Mouse (Mus musculus) E14TG2a.4 (cell line): ENCODE data around the gene Cutc.

Experiments
- H3K27me3 ChIP-seq: 2 replicates; pipeline ENCODE4 v1.6.1; 2014; ENCODE audit warnings: low read length, control low read depth; ENCODE audit not compliant: insufficient read depth
- H3K36me3 ChIP-seq: 2 replicates; pipeline ENCODE4 v1.6.1; 2014; ENCODE audit warnings: low read length, control low read depth; ENCODE audit not compliant: insufficient read depth
- H3K4me1 ChIP-seq: replicated peaks from 2 replicates; pipeline ENCODE4 v1.6.1; 2014; ENCODE audit warnings: low read depth, low read length, control low read depth
- H3K4me3 ChIP-seq: replicated peaks from 2 replicates; pipeline ENCODE4 v1.5.1; 2014; ENCODE audit warnings: mild to moderate bottlenecking, low read length
- H3K9me3 ChIP-seq: 2 replicates; pipeline ENCODE4 v1.6.1; 2014; ENCODE audit warnings: low read length, control low read depth
- CTCF ChIP-seq: conservative IDR thresholded peaks from 2 replicates; pipeline ENCODE4 v1.5.1; 2014; ENCODE audit warnings: low read length
- NANOG ChIP-seq: IDR thresholded peaks from 2 replicates; pipeline ENCODE4 v1.6.1; 2014; ENCODE audit warnings: borderline replicate concordance, low read length, mixed read lengths
- POU5F1 ChIP-seq: IDR thresholded peaks from 2 replicates; pipeline ENCODE4 v1.6.1; 2014; ENCODE audit warnings: low read length, borderline replicate concordance

Gene Cutc

GRCm38 (mm10) chr19:43738409-43738808 lies 14.4 kb upstream of the Cutc start:
- H3K27me3 ChIP-seq = no peaks in the 10 kb centered on the region
- no peak for TF ChIP-seq NANOG
- no peak for TF ChIP-seq CTCF
- no peak for TF ChIP-seq POU5F1

GRCm38 (mm10) chr19:43743401-43743800 lies 9.4 kb upstream of the Cutc start:
- Histone ChIP-seq H3K4me3 (no peak overlapping the region), H3K36me3 (peaks cover 96% of the 10 kb centered on the region), H3K4me1 (peaks cover 11% of the 10 kb centered on the region; the same call in 1 of the 2 replicates), H3K27me3 (no peaks in the 10 kb centered on the region), H3K9me3 (no peaks in the 10 kb centered on the region)
- TF ChIP-seq POU5F1 (no peak), CTCF (no peak), NANOG (no peak)

More at GRCm38 (mm10) chr19:43738409-43738808, 14.4 kb upstream of the Cutc start:
- Histone ChIP-seq H3K36me3 (peaks cover 80% of the 10 kb centered on the region), H3K9me3 (no peaks in the 10 kb centered on the region), H3K4me1 (peaks cover 29% of the 10 kb centered on the region), H3K4me3 (no peak overlapping the region)

GRCm38 (mm10) chr19:43745740-43746139 lies 7.1 kb upstream of the Cutc start:
- no peaks in the 10 kb centered on the region for H3K9me3 ChIP-seq

GRCm38 (mm10) chr19:43747877-43748276 lies 4.9 kb upstream of the Cutc start:
- TF ChIP-seq POU5F1 = no peak
- Histone ChIP-seq H3K36me3 (peaks cover 83% of the 10 kb centered on the region), H3K27me3 (no peaks in the 10 kb centered on the region), H3K4me1 (peaks cover 10% of the 10 kb centered on the region), H3K9me3 (no peaks in the 10 kb centered on the region), H3K4me3 (no peak overlapping the region)

More at GRCm38 (mm10) chr19:43745740-43746139, 7.1 kb upstream of the Cutc start:
- TF ChIP-seq POU5F1 (no peak), CTCF (no peak), NANOG (no peak)
- H3K36me3 ChIP-seq = peaks cover 97% of the 10 kb centered on the region
- H3K4me1 ChIP-seq = no peaks in the 10 kb centered on the region
- no peak overlapping the region for H3K4me3 ChIP-seq
- no peaks in the 10 kb centered on the region for H3K27me3 ChIP-seq

GRCm38 (mm10) chr19:43750008-43750407 lies 2.8 kb upstream of the Cutc start:
- Histone ChIP-seq H3K36me3 (peaks cover 63% of the 10 kb centered on the region), H3K9me3 (no peaks in the 10 kb centered on the region), H3K4me3 (no peak overlapping the region), H3K27me3 (no peaks in the 10 kb centered on the region), H3K4me1 (peaks cover 15% of the 10 kb centered on the region)
- TF ChIP-seq POU5F1 = no peak
- TF ChIP-seq CTCF = no peak
- no peak for TF ChIP-seq NANOG

GRCm38 (mm10) chr19:43753226-43753835 lies 535 bp downstream of the Cutc start:
- H3K9me3 ChIP-seq = no peaks in the 10 kb centered on the region
- TF ChIP-seq CTCF (peak; percentile 56), POU5F1 (no peak), NANOG (no peak)
- H3K27me3 ChIP-seq = no peaks in the 10 kb centered on the region

GRCm38 (mm10) chr19:43754237-43754636 lies 1.4 kb downstream of the Cutc start:
- TF ChIP-seq NANOG (no peak), CTCF (no peak), POU5F1 (no peak)
- no peak overlapping the region for H3K4me3 ChIP-seq
- H3K27me3 ChIP-seq = no peaks in the 10 kb centered on the region
- H3K36me3 ChIP-seq = peaks cover 20% of the 10 kb centered on the region
- peaks cover 15% of the 10 kb centered on the region for H3K4me1 ChIP-seq
- H3K9me3 ChIP-seq = no peaks in the 10 kb centered on the region

More at GRCm38 (mm10) chr19:43753226-43753835, 535 bp downstream of the Cutc start:
- H3K36me3 ChIP-seq = peaks cover 29% of the 10 kb centered on the region
- H3K4me3 ChIP-seq = peak overlapping the region; percentile 93
- peaks cover 15% of the 10 kb centered on the region for H3K4me1 ChIP-seq

- peaks cover 15% of the 10 kb centered on the region for H3K4me1 ChIP-seq
- TF ChIP-seq POU5F1 (no peak), NANOG (no peak), CTCF (no peak)
Measured at GRCm38 (mm10) chr19:43754872-43755271, 2.1 kb downstream of the Cutc start.

GRCm38 (mm10) chr19:43760504-43760903 lies 7.7 kb downstream of the Cutc start:
- peak; percentile 67 for TF ChIP-seq CTCF
- TF ChIP-seq NANOG = no peak
- Histone ChIP-seq H3K9me3 (no peaks in the 10 kb centered on the region), H3K36me3 (no peaks in the 10 kb centered on the region), H3K4me1 (no peaks in the 10 kb centered on the region), H3K4me3 (no peak overlapping the region), H3K27me3 (no peaks in the 10 kb centered on the region)

More at GRCm38 (mm10) chr19:43754872-43755271, 2.1 kb downstream of the Cutc start:
- no peak overlapping the region for H3K4me3 ChIP-seq
- H3K36me3 ChIP-seq = peaks cover 15% of the 10 kb centered on the region
- no peaks in the 10 kb centered on the region for H3K27me3 ChIP-seq
- H3K9me3 ChIP-seq = no peaks in the 10 kb centered on the region
